Mouse (Mus musculus) spleen, adult 2 months (tissue): ENCODE measurements at regions not wholly inside any gene's neighbourhood (a gene's known extent, or its start where the extent isn't known, plus 50 kb on each side); places are given as distances from the start of the nearest gene placed in this dataset.

Experiments
- CTCF ChIP-seq: fragments of 200-500 bp; IDR thresholded peaks from 2 replicates; pipeline ENCODE4 v1.5.1; 2011; ENCODE audit warnings: mild to moderate bottlenecking, inconsistent platforms; ENCODE audit not compliant: insufficient read depth, insufficient read length, insufficient replicate concordance; ENCODE audit errors: extremely low read depth
- POLR2A ChIP-seq: fragments of 200-500 bp; IDR thresholded peaks from 2 replicates; pipeline ENCODE4 v1.6.1; 2011; ENCODE audit warnings: low read depth, low read length, inconsistent platforms

- TF ChIP-seq CTCF = no peak
- no peak for TF ChIP-seq POLR2A
Observed at GRCm38 (mm10) chr10:68965271-68965670, 186.0 kb upstream of the Rhobtb1 start.
